Mouse (Mus musculus): ENCODE data around the gene Yeats2.

The Yeats2 gene

DNA sequence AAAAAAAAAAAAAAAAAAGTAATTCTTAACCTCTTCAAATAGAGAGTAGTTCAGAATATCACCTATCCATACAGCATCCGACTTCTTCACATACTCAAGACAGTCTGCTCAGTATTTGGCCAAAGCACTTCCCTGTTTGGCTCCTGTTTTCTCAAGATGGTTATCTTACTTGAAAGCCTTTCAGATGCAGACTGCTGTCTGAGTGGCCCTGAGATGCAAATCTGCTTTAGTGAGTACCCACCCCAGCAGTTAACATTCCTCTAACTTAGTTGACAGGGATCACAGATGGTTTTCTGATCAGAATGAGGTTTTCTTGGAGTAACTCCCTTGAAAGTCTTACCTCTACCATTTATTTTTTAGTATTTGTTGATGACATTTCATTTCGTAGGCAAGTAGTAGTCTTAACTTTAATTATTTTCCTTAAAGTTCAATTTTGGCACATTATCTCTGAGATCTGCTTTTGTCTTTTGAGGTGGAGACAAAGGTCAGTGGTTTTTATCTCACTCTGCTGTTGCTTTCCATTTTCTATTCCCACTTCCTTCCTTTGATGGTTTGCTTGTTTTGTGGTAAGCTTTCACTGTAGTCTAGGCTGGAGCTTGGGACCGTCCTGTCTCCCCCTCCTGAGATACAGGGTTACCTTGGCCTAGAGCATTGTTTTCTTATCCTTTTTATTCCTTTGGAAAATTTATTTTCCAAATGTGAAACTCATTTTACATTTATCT is 50.5 kb downstream of the Yeats2 start:
- in situ Hi-C loops (cut with MboI, MseI) = no loop called here

DNA sequence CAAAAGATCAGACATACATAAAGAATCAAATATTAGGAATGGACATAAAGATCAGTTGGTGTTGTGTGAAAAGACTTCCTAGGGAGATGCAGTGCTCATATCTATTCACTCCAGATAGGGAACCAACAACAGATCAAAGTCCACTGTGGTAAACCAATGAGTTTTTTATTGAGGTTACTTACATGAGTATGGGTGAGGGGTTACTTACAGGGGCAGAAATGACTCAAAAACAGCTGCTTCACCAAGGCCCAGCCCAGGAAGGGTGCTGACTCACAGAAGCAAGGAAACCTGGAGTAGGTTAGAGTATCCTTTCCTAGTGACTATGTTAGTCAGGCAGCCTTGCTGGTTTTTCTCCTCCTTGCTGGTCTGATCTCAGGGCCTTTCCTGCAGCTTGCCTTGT is 51.2 kb downstream of the Yeats2 start:
- in situ Hi-C loops (cut with MboI, MseI) = no loop called here

DNA sequence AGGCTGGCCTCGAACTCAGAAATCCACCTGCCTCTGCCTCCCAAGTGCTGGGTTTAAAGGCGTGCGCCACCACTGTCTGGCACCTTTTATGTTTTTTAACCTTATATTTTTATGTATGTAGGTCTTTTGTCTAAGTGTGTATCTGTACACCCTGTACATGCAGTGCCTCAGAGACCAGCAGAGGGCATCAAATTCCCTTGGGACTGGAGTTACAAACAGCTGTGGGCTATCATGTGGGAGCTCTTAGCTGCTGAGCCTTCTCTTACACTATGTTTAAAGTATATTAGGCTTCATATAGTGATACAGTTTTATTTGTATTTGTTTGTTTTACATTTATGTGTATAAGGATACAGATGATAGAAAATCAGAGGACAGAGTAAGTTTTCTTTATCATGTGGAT is 54.7 kb downstream of the Yeats2 start:
- in situ Hi-C loops (cut with MboI, MseI) = no loop called here

DNA sequence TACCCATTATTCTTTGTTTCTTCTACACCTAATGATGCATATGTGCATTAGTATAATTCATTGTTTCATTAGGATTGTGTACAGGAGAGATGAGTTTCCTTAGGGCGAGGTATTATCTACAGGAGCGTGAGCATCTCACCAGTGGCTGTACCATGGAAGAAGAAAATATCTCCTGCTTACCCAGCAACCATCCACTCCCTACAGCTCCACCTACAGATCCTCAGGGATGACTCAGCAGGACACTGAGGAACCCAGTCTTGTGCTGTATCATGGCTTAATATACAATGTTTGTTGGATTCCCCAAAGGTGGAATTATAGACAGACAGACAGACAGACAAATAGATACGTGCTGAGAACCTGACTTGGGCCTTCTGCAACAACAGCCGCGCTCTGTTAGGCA is 56.1 kb downstream of the Yeats2 start:
- in situ Hi-C loops (cut with MboI, MseI) = no loop called here

DNA sequence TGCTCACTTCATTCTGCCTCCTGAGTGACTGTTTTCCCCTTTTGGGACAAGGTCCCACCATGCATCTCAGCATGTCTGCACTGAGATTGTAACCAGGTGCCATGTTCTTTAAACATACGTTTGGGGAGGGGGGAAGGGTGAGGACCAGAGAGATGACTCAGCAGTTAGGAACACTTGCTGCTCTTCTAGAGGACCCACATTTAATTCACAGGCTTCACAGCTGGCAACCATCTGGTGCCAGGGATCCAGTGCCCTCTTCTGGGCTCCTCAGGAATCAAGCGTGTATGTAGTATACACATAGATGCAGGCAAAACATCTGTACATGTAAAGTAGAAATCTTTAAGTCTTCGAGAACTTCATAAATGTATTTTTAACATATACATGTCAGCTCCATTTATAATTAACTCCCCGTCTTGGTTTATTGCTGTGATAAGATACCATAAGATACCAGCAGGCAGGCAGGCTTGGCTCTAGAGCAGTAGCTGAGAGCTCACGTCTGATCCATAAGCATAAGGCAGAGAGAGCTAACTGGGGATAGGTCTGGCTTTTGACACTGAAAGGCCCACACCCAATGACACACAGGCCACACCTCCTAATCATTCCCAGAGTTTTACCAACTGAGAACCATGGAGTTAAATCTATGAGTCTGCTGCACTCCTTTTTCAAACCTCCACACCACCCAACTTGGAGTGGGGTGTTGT is 58.8 kb downstream of the Yeats2 start:
- in situ Hi-C loops (cut with MboI, MseI) = no loop called here

DNA sequence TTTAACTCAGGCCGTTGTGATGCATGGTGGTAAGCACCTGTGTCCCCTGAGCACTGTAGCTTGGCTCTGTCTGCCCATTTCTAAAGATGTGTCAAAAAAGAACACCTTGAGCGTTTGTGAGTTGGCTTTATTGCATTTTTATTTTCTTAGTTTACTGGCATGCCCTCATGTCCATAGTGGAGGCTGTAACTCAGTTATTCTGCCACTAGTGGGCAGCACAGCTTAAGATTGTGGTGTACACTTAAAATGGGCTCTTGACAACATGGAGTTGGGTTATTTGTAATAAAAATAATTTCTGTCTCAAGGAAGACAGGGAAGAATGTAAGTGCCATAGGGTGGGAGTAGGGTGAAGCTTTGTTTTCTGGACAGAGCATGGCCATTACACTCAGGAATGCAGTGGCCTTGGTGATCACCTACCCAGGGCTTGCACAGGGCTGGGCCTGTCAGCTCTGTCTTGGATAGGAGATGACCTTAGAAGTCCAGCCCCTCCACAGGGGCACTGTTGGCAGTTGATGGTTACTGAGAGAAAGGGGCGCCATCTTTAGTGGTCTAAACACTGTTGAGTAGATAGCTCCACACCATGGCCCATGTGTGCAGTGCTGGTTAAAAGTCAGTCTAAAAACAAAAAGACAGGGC is 72.8 kb downstream of the Yeats2 start:
- in situ Hi-C loops (cut with MboI, MseI) = no loop called here

DNA sequence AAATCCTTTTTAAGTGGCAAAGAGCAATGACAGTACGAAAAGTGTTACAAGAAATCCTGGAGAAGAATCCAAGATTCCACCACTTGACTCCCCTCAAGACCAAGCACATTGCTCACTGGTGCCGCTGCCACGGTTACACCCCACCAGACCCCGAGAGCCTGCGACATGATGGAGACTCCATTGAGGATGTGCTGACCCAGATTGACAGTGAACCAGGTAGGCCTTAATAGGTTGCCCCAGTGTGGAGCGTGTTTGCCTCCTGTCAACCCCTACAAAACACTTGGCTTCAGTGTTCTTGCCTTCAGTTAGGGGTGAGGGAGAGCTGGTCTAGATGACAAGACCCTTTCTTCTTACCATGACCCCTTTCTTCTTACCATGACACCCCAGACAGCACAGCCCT is 81.9 kb downstream of the Yeats2 start:
- in situ Hi-C loops (cut with MboI, MseI) = no loop called here

DNA sequence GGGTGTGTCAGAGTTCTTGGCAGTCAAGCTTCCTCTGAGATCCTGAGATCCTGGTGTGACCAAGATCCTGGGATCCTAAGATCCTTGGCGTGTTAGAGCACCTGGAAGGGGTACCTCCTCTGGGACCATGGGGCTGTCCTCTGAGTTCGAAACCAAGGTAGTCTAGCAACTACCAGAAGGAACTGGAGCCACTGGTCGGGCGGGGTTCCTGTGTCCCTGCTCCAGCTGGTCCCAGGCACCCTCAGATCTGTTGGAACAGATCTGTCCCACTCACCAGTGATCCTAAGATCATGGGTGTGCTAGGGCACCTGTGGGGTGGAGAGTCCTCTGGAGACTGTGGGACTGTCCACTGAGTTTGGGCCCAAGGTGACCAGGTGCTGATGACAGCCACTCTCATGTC is 85.8 kb downstream of the Yeats2 start:
- in situ Hi-C loops (cut with MboI, MseI) = no loop called here

DNA sequence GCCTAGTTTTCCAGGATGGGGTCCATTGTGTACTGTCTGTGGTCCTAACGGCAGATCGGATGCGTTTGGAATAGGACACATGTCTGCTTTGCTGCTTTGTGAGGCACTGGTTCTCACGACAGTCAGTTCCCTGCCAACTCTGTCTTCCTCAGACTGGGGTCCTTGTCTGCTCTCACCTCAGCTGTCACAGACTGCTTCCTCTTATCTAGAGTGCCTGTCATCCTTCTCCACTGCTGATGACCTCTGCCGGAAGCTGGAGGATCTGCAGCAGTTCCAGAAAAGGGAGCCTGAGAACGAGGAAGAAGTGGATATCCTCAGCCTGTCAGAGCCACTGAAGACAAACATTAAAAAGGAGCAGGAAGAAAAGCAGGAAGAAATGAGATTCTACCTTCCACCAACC is 86.6 kb downstream of the Yeats2 start:
- in situ Hi-C loops (cut with MboI, MseI) = no loop called here

DNA sequence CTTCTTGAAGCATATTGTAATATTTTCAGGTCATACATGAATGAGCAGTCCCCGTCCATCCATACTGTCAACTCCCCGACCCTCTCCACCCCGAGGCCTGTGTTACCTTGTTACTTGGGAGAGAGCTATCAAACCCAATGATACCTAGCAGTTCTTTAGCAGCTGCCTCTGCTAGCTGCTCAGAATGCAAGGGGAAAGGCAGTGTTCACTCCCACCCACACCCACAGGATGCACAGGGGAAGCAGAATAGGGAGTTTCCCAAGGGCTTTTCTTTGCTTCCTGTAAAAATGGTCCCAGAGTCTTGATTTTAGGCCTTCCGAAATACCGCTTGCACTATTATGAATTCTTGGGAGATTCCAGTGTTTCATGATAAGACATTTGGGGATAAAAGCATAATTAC is 87.3 kb downstream of the Yeats2 start:
- in situ Hi-C loops (cut with MboI, MseI) = no loop called here

DNA sequence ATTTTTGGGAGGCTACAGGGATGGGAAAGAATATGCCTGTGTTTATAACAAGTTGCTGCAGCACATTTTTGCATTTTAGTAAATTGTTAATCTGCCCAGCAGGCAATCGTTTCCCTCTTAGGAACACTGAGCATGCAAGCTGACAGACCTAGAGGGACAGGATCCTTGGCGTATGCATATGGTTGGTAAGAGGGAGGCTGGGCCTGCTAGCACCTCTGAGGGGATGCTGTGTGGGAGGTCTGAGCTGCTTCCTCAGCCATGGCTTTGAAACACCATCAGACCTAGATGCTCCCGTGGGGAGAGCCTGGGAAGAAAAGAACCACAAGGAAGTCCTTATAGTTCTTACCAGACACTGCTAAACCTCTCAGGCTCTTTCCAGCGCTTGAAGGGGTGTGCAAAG is 93.5 kb downstream of the Yeats2 start:
- in situ Hi-C loops (cut with MboI, MseI) = no loop called here

DNA sequence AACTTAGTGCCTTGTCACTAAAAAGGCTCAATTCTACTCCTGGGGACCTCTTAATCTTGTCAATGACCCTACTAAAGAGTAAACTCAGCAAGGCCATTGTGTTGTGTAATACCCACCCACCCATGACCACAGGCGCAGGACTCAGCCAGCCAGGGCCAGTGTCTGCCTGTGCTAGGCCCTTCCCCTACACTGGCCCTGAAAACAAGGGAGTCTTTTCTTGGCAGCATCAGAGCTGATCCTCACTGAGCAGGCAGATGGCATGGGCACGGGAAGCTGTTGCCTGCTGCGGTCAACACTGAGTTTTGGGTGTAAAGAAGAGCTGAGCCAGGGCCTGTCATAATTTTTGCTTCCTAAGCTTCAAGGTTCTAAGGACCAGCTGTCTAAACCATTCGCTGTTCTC is 96.6 kb downstream of the Yeats2 start:
- in situ Hi-C loops (cut with MboI, MseI) = loop anchor here (5.0 kb wide), 1 partner anchor 70 kb away; no protein-coding TSS in a partner anchor

DNA sequence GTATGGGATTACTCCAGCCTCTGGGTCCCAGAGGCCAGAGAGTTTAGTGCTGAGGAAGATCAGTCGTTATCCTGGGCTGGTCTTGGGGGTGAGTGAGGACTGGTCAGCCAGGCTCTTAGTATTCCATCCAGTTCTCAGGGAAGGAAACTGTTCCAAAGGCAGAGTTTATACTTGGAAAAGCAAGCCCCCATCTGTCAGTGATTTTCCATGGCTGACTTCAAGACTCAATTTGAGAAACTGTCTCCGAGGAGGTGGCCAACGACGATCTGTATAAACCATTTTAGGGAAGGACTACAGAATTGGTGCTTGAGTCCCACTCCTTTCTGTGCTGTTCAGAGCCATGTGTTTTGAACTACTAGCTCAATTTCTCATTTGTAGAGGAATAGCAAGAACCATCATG is 97.8 kb downstream of the Yeats2 start:
- in situ Hi-C loops (cut with MboI, MseI) = loop anchor here (5.0 kb wide), 1 partner anchor 69 kb away; no protein-coding TSS in a partner anchor

DNA sequence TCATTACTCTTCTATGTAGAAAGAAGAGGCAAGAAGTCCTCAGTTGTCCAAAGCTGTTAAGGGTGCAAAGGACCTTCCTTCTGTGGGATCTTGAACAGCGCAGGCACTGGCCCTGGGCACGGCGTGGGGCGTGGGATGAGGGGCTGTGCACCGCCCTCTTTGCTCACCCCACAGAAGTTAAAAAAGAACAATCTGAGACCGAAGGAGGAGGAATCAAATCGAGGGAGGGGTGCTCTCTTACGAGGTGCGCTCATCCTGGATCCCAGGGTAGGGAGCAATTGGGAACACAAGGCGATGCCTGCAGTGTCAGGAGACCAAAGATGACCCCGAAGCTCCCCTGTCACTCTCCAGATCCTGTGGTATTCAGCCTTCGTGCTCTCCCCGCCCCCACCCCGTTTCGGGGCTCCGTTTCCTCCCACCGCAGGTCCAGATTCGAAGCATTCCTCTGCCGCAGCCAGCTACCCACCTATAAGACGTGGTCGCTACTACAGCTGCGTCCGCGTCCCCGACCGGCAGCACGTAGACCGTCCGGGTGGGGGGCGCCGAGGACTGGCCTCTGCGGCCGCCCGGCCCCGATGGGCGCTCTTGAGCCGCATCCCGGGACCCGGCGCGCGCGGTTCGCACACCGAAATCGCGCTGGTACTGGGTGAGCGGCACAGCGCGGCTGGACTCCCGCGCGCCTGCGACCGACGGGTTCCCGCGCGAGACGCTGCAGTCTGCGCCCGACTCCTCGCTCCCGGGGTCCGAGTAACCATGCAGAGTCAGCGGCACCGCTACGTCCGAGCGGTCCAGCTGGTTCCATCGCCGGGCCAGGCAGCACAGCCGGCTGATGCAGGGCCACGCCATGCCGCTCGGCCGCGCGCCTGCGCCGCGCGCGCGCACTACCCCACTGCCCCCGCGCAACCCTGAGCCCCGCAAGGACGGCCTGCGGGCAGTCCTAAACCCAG is 99.9 kb downstream of the Yeats2 start, which contains the start of gene Map6d1:
Gene Map6d1 (minus strand): TSS at position 891 of the 947 bp plus-strand sequence.
- in situ Hi-C loops (cut with MboI, MseI) = no loop called here

DNA sequence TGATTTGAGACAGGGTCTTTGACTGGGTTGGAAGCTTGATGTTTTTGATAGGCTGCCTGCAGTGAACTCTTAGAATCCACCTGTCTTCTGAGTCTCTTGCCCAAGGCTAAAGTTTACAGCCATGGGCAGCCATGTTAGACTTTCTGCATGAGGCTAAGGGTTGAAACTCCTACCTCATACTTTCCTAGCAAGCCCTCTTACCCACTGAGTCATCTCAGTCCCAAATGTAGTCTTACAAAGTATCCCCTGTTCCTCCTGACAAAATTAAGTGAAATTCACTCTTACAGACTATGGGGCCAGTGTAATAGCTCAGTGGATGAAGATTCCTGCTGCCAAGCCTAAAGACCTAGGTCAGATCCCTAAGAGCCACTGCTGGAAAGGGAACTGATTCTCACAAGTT is 106.2 kb downstream of the Yeats2 start:
- in situ Hi-C loops (cut with MboI, MseI) = no loop called here

DNA sequence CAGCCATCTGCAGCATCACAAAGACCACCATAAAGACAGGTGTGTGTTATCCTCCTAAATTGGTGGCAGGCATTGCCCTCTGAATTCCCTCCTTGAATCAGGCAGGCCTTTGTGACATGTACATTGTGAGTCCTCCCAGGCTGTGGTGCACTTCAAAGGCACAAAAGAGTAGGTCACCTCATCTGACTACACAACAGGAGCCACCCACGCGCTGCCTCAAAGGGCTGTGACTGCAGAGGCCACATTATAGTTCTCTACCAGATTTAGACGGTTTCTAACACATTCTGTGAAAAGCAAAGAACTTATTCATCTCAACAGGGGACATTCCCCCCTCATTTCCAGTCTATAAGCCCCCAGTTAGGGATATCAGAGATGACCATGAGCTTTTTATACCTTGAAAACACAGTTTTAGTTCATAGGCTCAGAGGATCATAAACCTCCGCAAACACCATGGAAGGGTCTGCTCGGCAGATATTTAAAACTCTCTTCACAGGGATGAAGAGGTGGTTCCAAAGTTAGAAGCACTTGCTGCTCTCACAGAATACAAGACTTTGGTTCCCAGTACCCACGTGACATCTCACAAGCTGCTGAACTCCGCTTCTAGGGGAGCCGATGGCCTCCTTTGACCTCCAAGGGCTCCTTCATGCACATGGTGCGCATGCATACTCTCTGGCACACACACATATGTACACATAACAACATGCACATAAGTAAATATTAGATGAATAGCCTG is 107.7 kb downstream of the Yeats2 start:
- in situ Hi-C loops (cut with MboI, MseI) = no loop called here

DNA sequence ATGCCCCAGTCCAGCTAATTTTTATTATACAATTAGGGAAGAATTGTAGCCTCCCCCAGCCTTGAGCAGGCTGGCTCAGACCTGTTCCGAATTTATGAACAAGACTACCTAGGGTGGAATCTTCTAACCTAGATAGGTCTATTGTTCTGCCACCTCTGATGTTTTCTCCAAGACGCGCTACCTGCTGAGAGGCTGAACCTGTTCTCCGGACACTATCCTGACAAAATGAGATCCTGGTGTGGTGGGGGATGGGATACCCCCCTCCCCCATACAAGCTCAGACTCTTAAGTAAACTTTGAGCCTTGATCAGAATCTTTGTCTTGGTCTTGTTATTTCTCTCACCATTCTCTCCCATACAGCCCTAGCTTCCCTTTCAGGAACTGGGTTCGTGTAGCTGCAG is 117.1 kb downstream of the Yeats2 start:
- in situ Hi-C loops (cut with MboI, MseI) = no loop called here

DNA sequence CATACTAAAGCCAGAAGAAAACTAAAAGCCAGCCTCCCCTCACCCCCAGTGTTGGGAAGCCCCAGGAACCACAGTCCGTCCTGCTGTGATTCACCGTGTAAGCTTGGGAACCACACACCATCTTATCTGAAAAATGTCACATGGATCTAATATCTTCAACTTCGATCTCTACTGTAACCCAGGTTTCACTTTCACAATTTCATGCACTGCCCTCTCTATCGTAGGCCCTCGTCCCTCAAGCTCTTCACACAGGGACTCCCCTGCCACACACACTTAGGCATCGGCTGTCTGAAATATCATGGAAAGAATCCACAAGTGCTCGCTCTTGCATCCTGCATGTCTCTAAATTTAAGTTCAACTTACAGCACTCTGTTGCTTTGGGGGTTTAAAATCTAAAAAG is 124.2 kb downstream of the Yeats2 start:
- in situ Hi-C loops (cut with MboI, MseI) = no loop called here

DNA sequence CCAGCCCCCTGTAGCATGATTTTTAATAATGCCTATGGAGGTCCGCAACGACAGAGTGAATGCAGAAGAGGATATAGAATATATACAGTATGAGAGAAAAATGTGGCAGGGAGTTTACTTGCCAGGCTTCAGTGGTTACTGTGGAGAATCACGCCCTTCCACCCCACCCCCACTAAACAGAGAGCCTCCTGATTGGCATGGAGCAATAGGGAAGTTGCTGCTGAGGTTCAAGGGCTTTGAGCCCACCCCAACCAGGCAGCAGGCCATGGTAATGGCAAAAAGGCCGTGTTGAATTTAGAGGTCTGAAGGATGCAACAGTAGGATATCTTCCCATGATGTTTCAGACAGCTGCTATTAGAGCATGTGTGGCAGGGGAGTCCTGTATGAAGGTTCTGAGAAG is 130.5 kb downstream of the Yeats2 start:
- in situ Hi-C loops (cut with MboI, MseI) = no loop called here

DNA sequence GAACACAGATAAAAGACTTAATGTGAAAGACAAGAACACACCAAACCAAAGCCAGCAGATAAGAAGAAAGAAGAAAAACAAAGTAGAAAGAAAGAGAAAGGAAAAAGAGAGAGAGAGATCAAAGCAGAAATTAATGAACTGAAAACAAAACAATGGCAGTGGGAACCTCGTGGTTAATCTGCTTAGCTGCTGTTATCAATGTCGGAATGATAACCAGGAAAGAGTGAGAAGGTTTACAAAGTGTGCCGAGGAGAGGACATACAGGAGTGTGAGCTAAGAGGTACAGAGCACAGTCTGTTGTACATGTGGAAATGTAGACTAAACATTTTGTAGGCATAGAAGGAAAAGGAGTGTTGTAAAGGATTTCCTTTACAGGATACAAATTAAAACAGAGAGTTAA is 132.1 kb downstream of the Yeats2 start:
- in situ Hi-C loops (cut with MboI, MseI) = no loop called here

DNA sequence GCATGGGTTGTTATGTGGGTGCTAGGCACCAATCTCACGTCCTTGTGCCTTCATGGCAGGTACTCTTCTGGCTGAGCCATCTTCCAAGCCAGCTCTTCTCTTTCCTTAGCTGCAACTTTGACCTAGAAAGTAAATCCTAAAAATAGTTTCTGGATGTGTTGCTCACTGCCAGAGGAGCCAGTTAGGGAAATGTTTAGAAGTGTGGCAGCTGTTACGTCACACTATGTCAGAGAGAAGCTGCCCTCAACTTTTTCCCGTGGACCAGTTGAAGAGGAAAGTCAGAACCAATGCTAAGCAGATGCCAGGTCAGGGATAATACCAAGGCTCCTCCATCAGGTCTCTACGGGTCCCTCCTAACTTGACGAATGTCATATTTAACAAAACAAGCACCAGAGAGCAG is 138.5 kb downstream of the Yeats2 start:
- in situ Hi-C loops (cut with MboI, MseI) = no loop called here

All from T-helper 1 cell (primary cell).